Mouse (Mus musculus) right cerebral cortex, adult 18-20 months (tissue): ENCODE measurements around the gene Ncoa4.
"Not testable (repeated sequence)": the region's sequence is repeated elsewhere in the genome, so short reads cannot be mapped to it uniquely, and the experiment has no call there.

ENCODE experiments used
- DNase-seq: peaks from one replicate; pipeline ENCODE4 v3.0.0; 2022; ENCODE audit warnings: mixed read lengths

Ncoa4 gene

GRCm38 (mm10) chr14:32159690-32160246 is at the start of gene Ncoa4:
Gene Ncoa4, plus strand, starts transcription at chr14:32159865.
- DNase-seq = peak; percentile 98

GRCm38 (mm10) chr14:32112124-32112523 is 47.5 kb upstream of the Ncoa4 start:
- not testable (repeated sequence) for DNase-seq

GRCm38 (mm10) chr14:32120940-32121919 is 38.4 kb upstream of the Ncoa4 start:
- DNase-seq = no peak

- DNase-seq = no peak
Measured at GRCm38 (mm10) chr14:32121920-32122315, 37.7 kb upstream of the Ncoa4 start.

- no peak for DNase-seq
Measured at GRCm38 (mm10) chr14:32124261-32124660, 35.4 kb upstream of the Ncoa4 start.

- not testable (repeated sequence) for DNase-seq
Measured at GRCm38 (mm10) chr14:32125256-32125655, 34.4 kb upstream of the Ncoa4 start.

- no peak for DNase-seq
Measured at GRCm38 (mm10) chr14:32128409-32128808, 31.3 kb upstream of the Ncoa4 start.

- no peak for DNase-seq
Measured at GRCm38 (mm10) chr14:32131836-32132235, 27.8 kb upstream of the Ncoa4 start.

- DNase-seq = no peak
Measured at GRCm38 (mm10) chr14:32134293-32134692, 25.4 kb upstream of the Ncoa4 start.

- not testable (repeated sequence) for DNase-seq
Measured at GRCm38 (mm10) chr14:32136467-32136866, 23.2 kb upstream of the Ncoa4 start.

GRCm38 (mm10) chr14:32140359-32140965 is 19.2 kb upstream of the Ncoa4 start:
- DNase-seq = no peak

GRCm38 (mm10) chr14:32141723-32142122 is 17.9 kb upstream of the Ncoa4 start, which contains the start of gene Msmb:
Gene Msmb, plus strand, starts transcription at chr14:32142023.
- no peak for DNase-seq

GRCm38 (mm10) chr14:32144734-32145133 is 14.9 kb upstream of the Ncoa4 start:
- no peak for DNase-seq

GRCm38 (mm10) chr14:32145401-32145800 is 14.3 kb upstream of the Ncoa4 start:
- no peak for DNase-seq

- DNase-seq = no peak
Measured at GRCm38 (mm10) chr14:32145809-32146511, 13.7 kb upstream of the Ncoa4 start.

- no peak for DNase-seq
Measured at GRCm38 (mm10) chr14:32146578-32146977, 13.1 kb upstream of the Ncoa4 start.

- no peak for DNase-seq
Measured at GRCm38 (mm10) chr14:32150872-32151271, 8.8 kb upstream of the Ncoa4 start.

- no peak for DNase-seq
Measured at GRCm38 (mm10) chr14:32152243-32152965, 7.3 kb upstream of the Ncoa4 start.

GRCm38 (mm10) chr14:32153156-32153555 is 6.5 kb upstream of the Ncoa4 start:
- DNase-seq = no peak

GRCm38 (mm10) chr14:32154758-32155157 is 4.9 kb upstream of the Ncoa4 start:
- no peak for DNase-seq

GRCm38 (mm10) chr14:32159150-32159670 is 455 bp upstream of the Ncoa4 start:
- no peak for DNase-seq

- DNase-seq = no peak
Measured at GRCm38 (mm10) chr14:32160563-32160962, 898 bp downstream of the Ncoa4 start.
